Mouse (Mus musculus): ENCODE measurements around the gene Zfp219.
A peak's percentile ranks its signal among the peaks of the same experiment; 100 is the strongest.
"Not testable (repeated sequence)": the region's sequence is repeated elsewhere in the genome, so short reads cannot be mapped to it uniquely, and the experiment has no call there.

Gene Zfp219

DNA sequence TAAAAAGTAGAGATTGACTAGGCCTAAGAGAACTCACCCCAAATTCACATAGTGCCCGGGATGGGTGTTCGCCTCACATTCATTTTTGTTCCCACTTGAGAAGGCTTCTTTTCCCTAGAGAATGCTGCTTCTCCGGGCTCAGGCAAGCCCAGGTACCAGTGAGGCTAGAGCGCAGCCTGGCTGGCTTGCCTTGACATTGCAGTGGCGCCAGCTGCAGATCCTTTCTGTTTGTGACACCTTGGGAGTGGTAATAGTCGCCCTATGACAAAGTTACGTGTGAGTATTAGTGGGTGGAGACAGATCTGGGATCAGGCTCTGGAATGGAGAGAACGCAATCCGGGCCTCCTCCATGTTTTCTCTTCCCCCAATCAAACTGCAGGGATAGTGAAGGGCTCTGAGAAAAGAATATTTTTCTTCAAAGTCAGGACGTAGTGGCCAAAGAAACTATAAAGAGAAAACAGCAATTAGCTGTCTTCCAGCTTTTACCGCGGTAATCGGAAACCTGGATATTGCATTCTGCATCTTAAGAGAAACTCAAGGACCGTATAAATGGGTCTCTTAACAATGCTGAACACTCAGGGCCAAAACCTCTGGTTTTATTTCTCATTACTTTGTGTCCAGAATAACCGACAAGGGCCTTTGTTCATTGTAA is at the start of gene Zfp219:
Gene Zfp219 (minus strand): TSS at position 248 of the 652 bp plus-strand sequence.
- DNase-seq (ENCODE audit: low spot score) = peak; percentile 74

DNA sequence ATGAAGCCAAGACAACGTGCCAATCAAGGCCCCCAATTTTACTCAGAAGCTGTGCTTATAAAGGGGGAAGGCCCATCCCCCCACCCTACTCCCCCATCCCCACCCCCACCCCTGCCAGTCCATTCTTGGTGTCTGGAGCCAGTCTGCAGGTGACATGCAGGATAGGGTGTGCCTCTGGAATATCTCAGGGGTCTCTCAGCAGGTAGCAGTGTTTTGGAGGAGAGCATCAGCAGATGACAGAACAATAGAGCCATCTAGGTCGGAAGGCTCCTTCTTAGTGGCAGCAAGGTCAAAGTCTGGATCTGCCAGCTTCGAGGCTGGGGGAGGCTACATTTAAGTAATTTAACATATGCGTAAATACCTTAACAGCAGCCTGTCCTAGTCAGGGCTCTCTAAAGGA is 45.6 kb upstream of the Zfp219 start:
- no peak for DNase-seq (ENCODE audit: low spot score)

DNA sequence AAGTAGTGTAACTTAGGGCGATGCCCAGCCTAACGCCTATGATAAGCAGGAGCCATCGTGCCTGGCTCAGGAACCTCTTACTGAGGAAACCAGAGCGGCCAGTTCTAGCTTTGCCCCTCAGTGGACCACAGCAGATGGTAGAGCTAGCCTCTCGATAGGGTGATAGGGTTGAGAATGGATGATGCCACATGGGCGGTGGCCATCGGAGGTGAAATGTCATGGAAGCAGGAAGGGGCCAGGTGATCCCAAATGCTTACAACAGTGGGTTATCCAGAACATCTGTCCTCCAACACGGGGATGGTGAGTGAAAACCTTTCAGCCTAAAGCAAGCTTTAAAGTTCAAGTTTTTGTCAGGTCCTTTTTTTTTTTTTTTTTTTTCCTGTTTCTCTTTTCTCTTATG is 41.3 kb upstream of the Zfp219 start:
- DNase-seq (ENCODE audit: low spot score) = no peak

GRCm38 (mm10) chr14:52060800-52061199 is 40.3 kb upstream of the Zfp219 start:
- DNase-seq (ENCODE audit: low spot score) = no peak

DNA sequence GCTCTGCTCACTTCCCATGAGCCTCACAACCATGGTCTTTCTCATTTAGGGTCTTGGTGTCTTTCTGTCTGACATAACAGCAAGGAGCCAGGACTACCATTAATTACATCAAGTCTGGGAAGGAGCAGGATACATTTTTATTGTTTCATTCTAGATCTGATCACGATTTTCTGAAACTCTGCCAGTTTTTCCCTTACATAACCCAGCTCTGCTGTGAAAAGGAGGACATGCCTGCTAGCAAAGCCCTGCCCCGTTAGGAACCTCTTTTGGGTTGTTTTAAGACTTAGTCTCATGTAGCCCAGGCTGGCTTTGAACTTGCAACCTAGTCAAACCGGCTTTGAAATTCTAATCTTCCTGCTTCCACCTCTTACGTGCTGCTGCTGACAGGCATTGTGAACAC is 39.4 kb upstream of the Zfp219 start:
- DNase-seq (ENCODE audit: low spot score) = no peak

DNA sequence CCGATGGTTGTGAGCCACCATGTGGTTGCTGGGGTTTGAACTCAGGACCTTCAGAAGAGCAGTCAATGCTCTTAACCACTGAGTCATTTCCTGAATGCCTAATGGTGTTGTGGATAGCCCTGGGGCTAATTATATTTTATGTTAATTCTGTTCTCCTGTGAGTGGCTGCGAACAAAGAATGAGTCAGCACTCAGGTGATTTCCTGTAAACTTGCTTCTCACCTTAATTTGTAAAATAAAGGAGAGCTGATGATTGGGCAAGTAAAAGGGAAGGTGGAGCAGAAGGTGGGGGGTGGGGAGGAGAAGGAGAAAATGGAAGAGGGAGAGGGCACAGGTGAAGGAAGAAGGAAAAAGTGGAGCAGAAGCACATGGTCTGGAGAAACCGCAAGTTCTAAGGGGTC is 32.2 kb upstream of the Zfp219 start:
- DNase-seq (ENCODE audit: low spot score) = not testable (repeated sequence)

DNA sequence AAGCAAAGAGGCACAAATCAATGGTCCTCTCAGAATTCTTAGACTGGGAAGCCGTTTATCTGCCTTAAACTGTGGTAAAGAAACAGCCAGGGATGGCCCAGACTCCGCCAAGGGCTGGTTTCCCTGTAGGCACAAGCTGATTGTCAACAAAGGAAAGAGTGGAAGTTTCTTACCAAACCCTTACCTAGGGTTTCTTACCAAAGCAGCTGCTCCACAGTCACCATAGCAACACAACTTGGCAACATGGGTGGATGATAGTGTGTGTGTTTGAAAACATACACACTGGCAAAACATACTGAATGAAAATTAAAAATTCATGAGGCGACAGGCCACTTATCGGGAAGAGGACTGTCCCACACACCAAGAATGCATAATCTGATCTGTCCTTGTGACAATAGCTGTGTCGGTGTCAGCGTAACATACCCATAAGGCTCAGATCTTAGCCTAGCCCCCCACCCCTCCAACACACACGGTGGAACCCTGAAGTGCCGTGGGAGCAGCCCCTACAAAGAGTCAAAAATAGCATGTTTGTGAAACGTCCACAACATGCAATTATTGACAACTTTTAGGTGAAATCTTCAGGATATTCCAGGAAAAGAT is 25.5 kb upstream of the Zfp219 start:
- DNase-seq (ENCODE audit: low spot score) = no peak

GRCm38 (mm10) chr14:52044901-52045678 is 24.6 kb upstream of the Zfp219 start:
- no peak for DNase-seq (ENCODE audit: low spot score)

- DNase-seq (ENCODE audit: low spot score) = peak; percentile 24
Observed at GRCm38 (mm10) chr14:52043446-52043845, 22.9 kb upstream of the Zfp219 start.

- DNase-seq (ENCODE audit: low spot score) = not testable (repeated sequence)
Observed at GRCm38 (mm10) chr14:52042359-52042758, 21.8 kb upstream of the Zfp219 start, which contains the start of gene Olfr221. TSS of gene Olfr221 (minus strand) at chr14:52042459.

DNA sequence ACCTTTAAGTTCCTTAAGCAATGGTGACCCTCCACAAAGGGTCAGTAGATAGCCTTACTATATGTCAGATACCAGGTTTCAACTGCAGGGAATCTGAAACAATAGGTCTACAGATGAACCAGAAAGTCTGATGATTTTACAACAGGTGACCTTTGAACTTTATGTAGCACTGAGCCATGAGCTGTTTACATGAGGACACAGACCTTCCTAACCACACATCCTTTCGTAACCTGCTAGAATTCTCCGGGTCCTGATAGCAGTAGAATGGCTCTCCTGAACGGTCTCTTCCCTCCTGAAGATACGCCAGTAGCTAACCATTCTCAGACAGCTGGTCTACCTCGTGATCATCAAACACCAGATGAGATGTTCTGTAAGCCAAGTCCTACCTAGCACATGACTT is 18.8 kb upstream of the Zfp219 start:
- no peak for DNase-seq (ENCODE audit: low spot score)

DNA sequence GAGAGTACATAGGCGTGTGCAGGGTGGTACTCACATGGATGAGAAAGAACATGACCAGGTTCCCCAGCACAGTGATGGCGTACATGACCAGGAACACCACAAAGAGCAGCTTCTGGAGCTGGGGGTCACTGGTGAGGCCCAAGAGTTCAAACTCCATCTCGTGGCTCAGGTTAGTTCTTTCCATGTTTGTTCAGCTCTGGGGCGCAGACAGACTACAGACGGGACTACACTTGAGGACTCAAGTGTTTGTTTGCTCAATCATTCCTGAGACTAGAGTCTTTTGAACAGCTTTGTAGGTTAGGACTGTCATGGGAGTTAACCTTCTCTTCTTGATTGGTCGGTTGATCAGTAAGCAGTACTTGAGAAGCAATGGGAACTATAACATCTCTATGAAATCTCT is 15.4 kb upstream of the Zfp219 start:
- DNase-seq (ENCODE audit: low spot score) = no peak

DNA sequence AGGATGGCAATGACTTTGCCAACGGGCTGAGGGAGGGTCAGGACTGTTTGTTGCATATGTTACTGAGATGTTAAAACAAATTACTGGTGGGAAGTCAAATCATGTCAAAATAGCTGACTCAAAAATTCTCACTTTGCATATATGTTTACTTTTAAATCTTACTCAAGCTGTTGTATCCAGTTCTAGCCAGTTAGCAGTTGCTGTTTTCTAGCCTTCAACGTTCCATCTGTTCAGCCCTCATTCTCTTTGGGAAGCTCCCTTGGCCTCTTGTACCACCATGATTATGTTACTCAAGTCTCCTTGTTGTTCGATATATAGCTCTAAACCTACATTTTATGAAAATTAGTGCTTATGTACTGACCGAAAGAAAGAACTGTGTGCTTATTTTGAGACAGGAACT is 5.8 kb upstream of the Zfp219 start:
- DNase-seq (ENCODE audit: low spot score) = no peak

DNA sequence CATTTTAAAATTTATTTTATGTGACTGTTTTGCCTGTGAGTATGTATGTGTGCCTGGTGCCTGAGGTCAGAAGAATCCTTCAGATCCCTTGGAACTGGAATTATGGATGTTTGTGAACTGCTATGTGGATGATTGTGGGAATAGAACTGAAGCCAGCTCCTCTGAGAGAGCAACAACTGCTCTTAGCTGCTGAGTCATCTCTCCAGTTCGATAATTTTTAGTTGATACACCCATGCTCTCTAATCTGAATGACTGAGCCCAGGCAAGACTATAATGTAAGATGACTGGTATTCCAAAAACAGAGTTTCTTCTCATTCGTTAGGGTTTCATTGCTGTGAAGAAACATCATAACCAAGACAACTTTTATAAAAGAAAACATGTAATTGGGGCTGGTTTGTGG is 3.6 kb upstream of the Zfp219 start:
- no peak for DNase-seq (ENCODE audit: low spot score)

DNA sequence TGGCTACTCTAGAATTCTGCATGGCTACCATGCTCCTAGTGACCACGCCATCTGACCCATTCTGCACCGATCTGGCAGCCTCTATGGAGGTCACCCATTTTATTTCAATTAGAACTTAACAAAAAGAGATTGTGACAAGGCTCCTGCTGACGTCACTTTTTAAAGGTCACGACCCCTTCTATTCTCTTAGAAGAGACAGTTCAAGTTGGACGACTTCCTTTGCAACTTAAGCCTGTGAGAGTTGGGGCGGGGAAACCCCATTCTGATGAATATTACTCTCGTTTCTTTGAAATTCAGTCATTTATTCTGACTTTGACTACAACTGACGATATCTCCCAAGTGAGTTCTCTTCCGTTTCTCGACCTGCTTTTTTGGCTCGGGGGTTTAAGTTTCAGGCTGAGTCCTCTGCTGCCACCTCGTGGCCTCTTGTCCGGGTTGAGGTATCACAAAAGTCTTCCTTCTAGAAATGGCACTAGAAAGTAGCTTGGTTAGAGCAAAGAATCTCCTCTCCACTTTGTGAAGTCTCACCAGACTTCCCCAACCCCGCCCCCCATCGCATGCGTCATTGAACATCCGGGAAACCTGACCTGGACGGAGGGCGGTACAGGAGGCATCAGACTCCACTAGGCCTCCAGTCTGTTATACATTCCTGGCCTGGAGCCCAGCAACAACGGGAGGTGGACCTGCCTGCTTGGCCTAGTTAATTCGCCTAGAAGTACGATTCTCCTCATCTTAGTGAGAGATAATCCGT is 2.4 kb upstream of the Zfp219 start:
- peak; percentile 88 for DNase-seq (ENCODE audit: low spot score)

DNA sequence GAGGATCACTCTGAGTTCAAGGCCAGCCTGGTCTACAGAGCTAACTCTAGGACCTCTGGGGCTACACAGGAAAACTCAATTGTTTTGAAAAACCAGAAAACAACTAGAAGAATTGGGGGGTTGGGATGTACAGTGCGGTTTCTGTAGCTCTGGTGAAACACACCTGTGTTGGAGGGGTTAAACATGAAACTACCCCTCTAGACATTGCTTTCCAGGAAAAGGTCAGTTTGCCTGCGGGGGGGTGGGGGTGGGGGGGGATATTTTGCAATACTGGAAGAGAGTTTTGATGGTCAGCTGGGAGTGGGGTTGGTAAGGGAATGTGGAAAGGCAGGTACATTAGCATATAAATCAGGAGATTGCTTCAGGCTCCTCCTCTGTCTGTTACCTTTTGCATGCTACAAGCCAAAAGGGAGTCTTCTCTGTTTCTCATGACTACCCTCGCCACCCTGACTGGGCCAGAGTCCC is 1.7 kb upstream of the Zfp219 start:
- DNase-seq (ENCODE audit: low spot score) = no peak

- DNase-seq (ENCODE audit: low spot score) = no peak
Observed at GRCm38 (mm10) chr14:52021568-52022212, 1.2 kb upstream of the Zfp219 start.

- DNase-seq (ENCODE audit: low spot score) = no peak
Observed at GRCm38 (mm10) chr14:52021138-52021529, 601 bp upstream of the Zfp219 start.

DNA sequence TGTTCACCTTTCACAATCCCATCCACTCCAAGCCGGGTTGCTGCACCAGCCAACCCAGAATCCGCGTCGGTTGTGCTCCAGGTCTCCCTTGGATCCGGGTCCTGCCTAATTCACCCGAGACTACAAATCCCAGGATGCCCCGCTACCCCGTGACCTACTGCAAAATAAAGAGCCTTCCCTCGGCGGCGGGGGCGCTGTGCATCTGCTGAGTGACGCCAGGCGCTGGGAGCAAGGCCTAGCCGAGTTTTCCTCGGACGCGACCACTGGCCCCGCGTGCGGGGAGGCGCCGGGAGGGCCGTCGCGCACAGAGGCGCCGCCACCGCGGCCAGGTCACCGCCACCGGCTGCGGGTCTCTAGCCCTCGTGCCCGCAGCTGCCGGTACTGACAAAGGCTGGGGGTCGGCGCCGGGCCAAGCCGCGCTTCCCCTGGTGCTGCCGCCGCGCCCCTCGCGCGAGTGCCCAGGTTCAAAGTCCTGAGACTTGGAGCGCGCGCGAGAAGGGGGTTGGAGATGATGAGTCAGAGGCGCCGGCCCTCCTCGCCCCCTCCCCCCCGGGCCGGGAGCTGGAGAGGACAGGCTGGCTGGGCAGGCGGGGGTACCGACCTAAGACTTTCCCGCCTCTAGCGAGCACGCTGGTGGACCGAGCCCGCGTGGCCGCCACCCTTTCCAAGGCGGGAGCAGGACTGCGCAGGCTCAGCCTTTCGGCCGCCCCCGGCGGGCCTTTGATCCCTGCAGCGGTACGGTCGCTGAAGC is 768 bp downstream of the Zfp219 start:
- DNase-seq (ENCODE audit: low spot score) = peak; percentile 96

DNA sequence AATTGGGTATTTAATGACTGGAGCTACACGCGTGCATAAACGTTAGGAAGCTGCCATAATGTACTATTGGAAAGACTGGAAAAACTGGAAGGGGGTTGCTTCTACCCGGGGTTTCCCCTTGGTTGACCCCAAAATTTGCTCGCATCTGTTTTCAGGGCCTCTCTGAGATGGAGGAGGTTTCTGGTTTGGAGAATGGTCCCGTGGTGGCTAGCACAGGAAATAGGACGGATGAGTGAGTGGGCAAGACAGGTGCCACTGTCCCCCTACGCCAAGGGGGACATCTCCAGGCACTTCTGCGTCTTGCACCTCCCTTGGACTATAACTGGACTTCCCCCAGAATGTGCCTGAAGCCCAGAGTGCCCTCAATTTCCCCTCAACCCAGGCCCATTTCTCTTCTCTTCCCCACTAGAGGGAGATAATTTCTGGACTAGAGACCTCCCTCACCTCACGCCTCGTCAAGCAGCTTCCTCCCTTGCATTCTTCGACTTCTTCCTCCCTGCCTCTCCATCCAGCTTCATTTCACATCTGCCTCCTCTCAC is 1.4 kb downstream of the Zfp219 start:
- no peak for DNase-seq (ENCODE audit: low spot score)

All from testis, postnatal 14 days (tissue).